Mouse (Mus musculus) liver, adult 2 months (tissue): ENCODE data around the gene Bbx. TPM values are rescaled to one million over a fixed set of nuclear protein-coding genes. Genes with fewer than 3 reads are reported as not detected.

Experiments used
- DNase-seq: peaks from one replicate; pipeline ENCODE4 v3.0.0-alpha.2; 2011; ENCODE audit warnings: low read depth, low spot score; ENCODE audit errors: extremely low read depth
- H3K27ac ChIP-seq: fragments of 200-500 bp; replicated peaks from 2 replicates; pipeline ENCODE4 v1.5.1; 2012; ENCODE audit warnings: low read depth, mild to moderate bottlenecking, control low read depth, inconsistent platforms, low read length; ENCODE audit not compliant: insufficient read depth
- H3K27me3 ChIP-seq: fragments of 200-500 bp; 2 replicates; pipeline ENCODE4 v1.6.1; 2012; ENCODE audit warnings: mild to moderate bottlenecking, moderate library complexity, low read length, inconsistent platforms; ENCODE audit not compliant: control insufficient read depth, insufficient read depth
- H3K36me3 ChIP-seq: fragments of 200-500 bp; 2 replicates; pipeline ENCODE4 v1.6.1; 2012; ENCODE audit warnings: low read length, inconsistent platforms; ENCODE audit not compliant: control insufficient read depth, insufficient read depth
- H3K4me1 ChIP-seq: fragments of 200-500 bp; 2 replicates; pipeline ENCODE4 v1.6.1; 2011; ENCODE audit warnings: low read length; ENCODE audit not compliant: control insufficient read depth, insufficient read depth
- H3K4me3 ChIP-seq: fragments of 200-500 bp; 2 replicates; pipeline ENCODE4 v1.5.1; 2011; ENCODE audit warnings: low read depth, mild to moderate bottlenecking, control low read depth, low read length, moderate library complexity; ENCODE audit not compliant: insufficient read depth
- H3K79me2 ChIP-seq: fragments of 200-500 bp; 2 replicates; pipeline ENCODE4 v1.6.1; 2012; ENCODE audit warnings: inconsistent platforms, mild to moderate bottlenecking, low read length, moderate library complexity; ENCODE audit not compliant: control insufficient read depth, insufficient read depth
- H3K9ac ChIP-seq: fragments of 200-500 bp; 2 replicates; pipeline ENCODE4 v1.6.1; 2012; ENCODE audit warnings: low read depth, mild to moderate bottlenecking, control low read depth, inconsistent platforms, low read length
- CTCF ChIP-seq: fragments of 200-500 bp; IDR thresholded peaks from 2 replicates; pipeline ENCODE4 v1.5.1; 2011; ENCODE audit warnings: low read depth, low read length, control low read depth
- POLR2A ChIP-seq: fragments of 200-500 bp; IDR thresholded peaks from 2 replicates; pipeline ENCODE4 v1.6.1; 2011; ENCODE audit warnings: low read length, control low read depth; ENCODE audit not compliant: insufficient read depth; ENCODE audit errors: extremely low read depth
- WGBS: fragments of 180-500 bp; shearing (Covaris S2); methylation state at CpG from one replicate; pipeline ENCODE4 v1.1.7; 2018; 5-methylcytosine and 5-hydroxymethylcytosine counted together
- polyA plus RNA-seq: library from polyadenylated mRNA; depleted of rRNA; stranded (reverse); fragments of >200 nt; gene quantifications from 2 replicates; pipeline ENCODE4 v1.2.3, GENCODE M21; 2012
- total RNA-seq: library from RNA; depleted of rRNA; stranded (reverse); fragments of >200 nt; gene quantifications from 2 replicates; pipeline ENCODE4 v1.2.3, GENCODE M21; 2014

Gene Bbx
- total and polyA plus RNA-seq, 2 experiments = 2.0 to 9.7 TPM

DNA sequence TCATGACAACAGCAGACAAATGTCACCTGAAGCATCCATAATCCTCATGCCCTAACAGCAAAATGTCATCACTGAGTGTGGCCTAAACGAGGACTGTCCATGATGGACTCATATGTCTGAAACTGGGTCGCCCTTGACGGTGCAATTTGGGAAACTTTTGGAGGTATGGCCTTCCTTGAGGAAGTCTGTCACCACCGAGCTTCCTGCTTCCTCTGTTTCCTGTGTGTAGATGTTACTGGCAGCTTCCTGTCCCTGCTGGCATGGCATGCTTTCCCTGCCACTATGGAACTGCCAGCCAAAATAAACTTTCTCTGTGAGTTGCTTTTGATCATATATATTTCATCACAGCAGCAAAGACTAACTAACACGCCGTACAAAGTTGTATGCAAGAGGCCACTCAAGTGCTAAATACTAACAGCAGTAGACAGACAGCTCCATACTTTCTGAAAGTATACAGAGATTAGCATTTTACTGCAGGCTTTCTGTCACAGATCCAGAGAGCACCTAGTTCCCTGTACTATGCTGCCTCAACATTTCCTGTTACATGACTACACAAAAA is 180.7 kb downstream of the Bbx start:
- no peak overlapping the region for H3K4me3 ChIP-seq
- DNase-seq = no peak
- WGBS = 67% methylated on average over 6 of the region's 6 CpGs

GRCm38 (mm10) chr16:50250469-50250868 is 181.7 kb downstream of the Bbx start:
- H3K36me3 ChIP-seq = peaks cover 5% of the 10 kb centered on the region
- no peaks in the 10 kb centered on the region for H3K27me3 ChIP-seq
- no peaks in the 10 kb centered on the region for H3K79me2 ChIP-seq
- WGBS = 90% methylated on average over 5 of the region's 5 CpGs
- TF ChIP-seq POLR2A = no peak
- TF ChIP-seq CTCF = no peak
- DNase-seq = no peak
- no peaks in the 10 kb centered on the region for H3K4me1 ChIP-seq
- H3K9ac ChIP-seq = no peak overlapping the region
- H3K27ac ChIP-seq = no peak overlapping the region
- no peak overlapping the region for H3K4me3 ChIP-seq

More for the DNA sequence above, 180.7 kb downstream of the Bbx start:
- no peak overlapping the region for H3K9ac ChIP-seq
- TF ChIP-seq CTCF = no peak
- no peak for TF ChIP-seq POLR2A
- H3K79me2 ChIP-seq = no peaks in the 10 kb centered on the region
- no peaks in the 10 kb centered on the region for H3K4me1 ChIP-seq
- H3K27ac ChIP-seq = no peak overlapping the region
- peaks cover 2% of the 10 kb centered on the region; the same call in 1 of the 2 replicates for H3K36me3 ChIP-seq
- H3K27me3 ChIP-seq = no peaks in the 10 kb centered on the region

GRCm38 (mm10) chr16:50249036-50249435 is 183.2 kb downstream of the Bbx start:
- H3K27ac ChIP-seq = no peak overlapping the region
- H3K4me1 ChIP-seq = no peaks in the 10 kb centered on the region
- TF ChIP-seq CTCF (no peak), POLR2A (no peak)
- WGBS = 74% methylated on average over 3 of the region's 3 CpGs
- H3K4me3 ChIP-seq = no peak overlapping the region
- H3K27me3 ChIP-seq = no peaks in the 10 kb centered on the region
- no peaks in the 10 kb centered on the region for H3K79me2 ChIP-seq
- H3K9ac ChIP-seq = no peak overlapping the region
- DNase-seq = no peak
- peaks cover 5% of the 10 kb centered on the region for H3K36me3 ChIP-seq

DNA sequence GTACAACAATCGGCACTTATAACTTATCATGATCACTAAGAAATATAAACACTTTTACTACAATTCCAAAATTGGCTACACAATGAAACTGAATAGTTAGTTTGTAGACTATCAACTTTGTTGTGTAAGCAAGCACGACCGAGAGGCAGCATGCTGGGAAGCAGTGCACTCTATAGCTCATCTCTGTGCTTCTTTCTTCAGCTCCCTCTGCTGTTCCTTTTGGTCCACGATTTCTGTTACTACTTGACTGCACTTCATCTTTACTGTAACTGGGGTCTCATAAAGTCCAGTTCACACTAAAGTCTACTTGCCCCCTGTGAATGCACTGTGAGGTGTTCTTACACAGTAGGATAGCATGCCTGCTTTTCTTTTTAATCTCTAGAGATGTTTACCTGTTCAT is 189.7 kb downstream of the Bbx start:
- 80% methylated on average over 4 of the region's 4 CpGs for WGBS
- Histone ChIP-seq H3K79me2 (no peaks in the 10 kb centered on the region), H3K4me3 (no peak overlapping the region), H3K27me3 (no peaks in the 10 kb centered on the region), H3K36me3 (peaks cover 14% of the 10 kb centered on the region), H3K9ac (no peak overlapping the region), H3K27ac (no peak overlapping the region), H3K4me1 (no peaks in the 10 kb centered on the region)
- TF ChIP-seq POLR2A (no peak), CTCF (no peak)
- DNase-seq = no peak

DNA sequence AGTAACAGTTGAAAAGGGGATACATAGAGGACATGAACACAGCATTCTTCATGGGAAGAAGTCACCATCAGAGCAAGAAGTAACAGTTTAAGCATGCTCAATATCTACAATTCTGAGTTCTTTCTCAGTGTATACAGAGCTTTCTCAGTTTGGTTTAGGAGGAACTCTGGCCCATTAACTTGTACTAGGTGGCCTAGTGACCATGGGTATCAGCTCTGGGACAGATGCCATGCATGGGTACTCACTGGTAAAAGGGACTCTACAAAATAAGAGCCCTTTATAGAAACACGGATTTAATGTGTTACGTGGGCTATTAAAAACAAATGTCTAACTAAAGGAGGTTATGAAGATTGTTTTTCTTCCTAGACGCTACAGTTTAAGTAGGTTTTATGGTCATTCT is 190.6 kb downstream of the Bbx start:
- DNase-seq = no peak
- TF ChIP-seq CTCF = no peak
- no peak for TF ChIP-seq POLR2A
- 98% methylated on average over 3 of the region's 3 CpGs for WGBS

GRCm38 (mm10) chr16:50235231-50235630 is 197.0 kb downstream of the Bbx start:
- no peak for DNase-seq
- Histone ChIP-seq H3K4me1 (no peaks in the 10 kb centered on the region), H3K9ac (no peak overlapping the region), H3K4me3 (no peak overlapping the region), H3K79me2 (no peaks in the 10 kb centered on the region), H3K36me3 (peaks cover 5% of the 10 kb centered on the region; the same call in 1 of the 2 replicates), H3K27me3 (no peaks in the 10 kb centered on the region), H3K27ac (no peak overlapping the region)
- WGBS = 71% methylated on average over 3 of the region's 3 CpGs
- no peak for TF ChIP-seq POLR2A
- no peak for TF ChIP-seq CTCF

More for the DNA sequence above, 190.6 kb downstream of the Bbx start:
- Histone ChIP-seq H3K9ac (no peak overlapping the region), H3K79me2 (no peaks in the 10 kb centered on the region), H3K4me3 (no peak overlapping the region), H3K27me3 (no peaks in the 10 kb centered on the region), H3K36me3 (peaks cover 12% of the 10 kb centered on the region), H3K4me1 (no peaks in the 10 kb centered on the region), H3K27ac (no peak overlapping the region)
